Mouse (Mus musculus) embryonic facial prominence, embryonic 13.5 days (tissue): ENCODE measurements around the gene Gse1. TPM values are rescaled to one million over a fixed set of nuclear protein-coding genes. Genes with fewer than 3 reads are reported as not detected.

ENCODE experiments used
- ATAC-seq: fragments of 200-750 bp; cut with Nextera tagmentation; 2 replicates; pipeline ENCODE4 v1.8.0; 2017; ENCODE audit warnings: low read depth; ENCODE audit not compliant: insufficient number of reproducible peaks, insufficient read depth, low FRiP score, low TSS enrichment
- H3K27ac ChIP-seq: fragments of 300-500 bp; sonication (generic); 2 replicates; pipeline ENCODE4 v1.5.1; 2015; ENCODE audit warnings: moderate library complexity, mild to moderate bottlenecking, inconsistent platforms
- H3K27me3 ChIP-seq: fragments of 300-500 bp; sonication (generic); 2 replicates; pipeline ENCODE4 v1.6.1; 2015; ENCODE audit warnings: mild to moderate bottlenecking, inconsistent platforms
- H3K36me3 ChIP-seq: fragments of 300-500 bp; sonication (generic); 2 replicates; pipeline ENCODE4 v1.6.1; 2015; ENCODE audit warnings: mild to moderate bottlenecking, inconsistent platforms
- H3K4me1 ChIP-seq: fragments of 300-500 bp; sonication (generic); 2 replicates; pipeline ENCODE4 v1.6.1; 2015; ENCODE audit warnings: inconsistent platforms
- H3K4me2 ChIP-seq: fragments of 300-500 bp; sonication (generic); 2 replicates; pipeline ENCODE4 v1.6.1; 2015; ENCODE audit warnings: moderate library complexity, mild to moderate bottlenecking, inconsistent platforms
- H3K4me3 ChIP-seq: fragments of 300-500 bp; sonication (generic); 2 replicates; pipeline ENCODE4 v1.5.1; 2015; ENCODE audit warnings: mild to moderate bottlenecking, inconsistent platforms
- H3K9ac ChIP-seq: fragments of 300-500 bp; sonication (generic); 2 replicates; pipeline ENCODE4 v1.6.1; 2015; ENCODE audit warnings: mild to moderate bottlenecking, inconsistent platforms
- H3K9me3 ChIP-seq: fragments of 300-500 bp; sonication (generic); 2 replicates; pipeline ENCODE4 v1.6.1; 2016; ENCODE audit warnings: inconsistent platforms
- WGBS: fragments of 180-500 bp; shearing (Covaris S2); methylation state at CpG from one replicate; pipeline ENCODE4 v1.1.7; 2015; ENCODE audit warnings: mixed read lengths; 5-methylcytosine and 5-hydroxymethylcytosine counted together
- polyA plus RNA-seq: library from polyadenylated mRNA; unstranded; fragments of >200 nt; fragmentation: Nextera tagmentation; extraction: Ambion mirVana; gene quantifications from 2 replicates; pipeline ENCODE4 v1.2.1, GENCODE M21; 2015

Gene Gse1
- polyA plus RNA-seq, 1 experiment from 2014 or later: 8.6 TPM

GRCm38 (mm10) chr8:120561539-120562435 is 333.5 kb downstream of the Gse1 start:
- Histone ChIP-seq H3K4me2 (no peak overlapping the region), H3K27me3 (no peaks in the 10 kb centered on the region), H3K4me1 (peaks cover 99% of the 10 kb centered on the region), H3K4me3 (no peak overlapping the region), H3K9ac (no peak overlapping the region), H3K9me3 (no peaks in the 10 kb centered on the region), H3K27ac (peak overlapping the region; percentile 86), H3K36me3 (peaks cover 25% of the 10 kb centered on the region)
- 78% methylated on average over 22 of the region's 22 CpGs for WGBS
- ATAC-seq: no peak

GRCm38 (mm10) chr8:120562680-120563347 is 334.6 kb downstream of the Gse1 start:
- peak overlapping the region; percentile 86 for H3K27ac ChIP-seq
- no peaks in the 10 kb centered on the region for H3K27me3 ChIP-seq
- H3K9me3 ChIP-seq: no peaks in the 10 kb centered on the region
- H3K4me3 ChIP-seq: no peak overlapping the region
- H3K36me3 ChIP-seq: peaks cover 35% of the 10 kb centered on the region
- peak overlapping the region; percentile 36; the same call in 1 of the 2 replicates for H3K9ac ChIP-seq
- H3K4me2 ChIP-seq: peak overlapping the region; percentile 37
- peaks cover 91% of the 10 kb centered on the region for H3K4me1 ChIP-seq
- WGBS: 70% methylated on average over 18 of the region's 18 CpGs
- ATAC-seq: no peak; the same call in 1 of the 2 replicates

GRCm38 (mm10) chr8:120563348-120563724 is 335.1 kb downstream of the Gse1 start:
- H3K9ac ChIP-seq: peak overlapping the region; percentile 36; the same call in 1 of the 2 replicates
- H3K27ac ChIP-seq: peak overlapping the region; percentile 86
- no peak overlapping the region for H3K4me3 ChIP-seq
- H3K4me2 ChIP-seq: peak overlapping the region; percentile 37
- no peaks in the 10 kb centered on the region for H3K9me3 ChIP-seq
- peaks cover 86% of the 10 kb centered on the region for H3K4me1 ChIP-seq
- WGBS: 3% methylated on average over 8 of the region's 8 CpGs
- H3K36me3 ChIP-seq: peaks cover 40% of the 10 kb centered on the region
- ATAC-seq: peak; percentile 10; the same call in 1 of the 2 replicates
- H3K27me3 ChIP-seq: no peaks in the 10 kb centered on the region

- peaks cover 42% of the 10 kb centered on the region for H3K36me3 ChIP-seq
- peak overlapping the region; percentile 86 for H3K27ac ChIP-seq
- no peak for ATAC-seq
- H3K4me1 ChIP-seq: peaks cover 78% of the 10 kb centered on the region
- H3K27me3 ChIP-seq: no peaks in the 10 kb centered on the region
- H3K4me2 ChIP-seq: peak overlapping the region; percentile 37
- peak overlapping the region; percentile 49; the same call in 1 of the 2 replicates for H3K9ac ChIP-seq
- H3K4me3 ChIP-seq: no peak overlapping the region
- H3K9me3 ChIP-seq: no peaks in the 10 kb centered on the region
- 10% methylated on average over 20 of the region's 20 CpGs for WGBS
Observed at GRCm38 (mm10) chr8:120563851-120564837, 335.9 kb downstream of the Gse1 start.

GRCm38 (mm10) chr8:120565151-120565711 is 337.0 kb downstream of the Gse1 start:
- 10% methylated on average over 7 of the region's 7 CpGs for WGBS
- peaks cover 50% of the 10 kb centered on the region for H3K36me3 ChIP-seq
- H3K4me3 ChIP-seq: no peak overlapping the region
- H3K4me2 ChIP-seq: no peak overlapping the region
- H3K27me3 ChIP-seq: no peaks in the 10 kb centered on the region
- peaks cover 67% of the 10 kb centered on the region for H3K4me1 ChIP-seq
- no peaks in the 10 kb centered on the region for H3K9me3 ChIP-seq
- ATAC-seq: no peak
- H3K27ac ChIP-seq: peak overlapping the region; percentile 51
- H3K9ac ChIP-seq: 0 out of 2 replicates have a peak overlapping the region, but pooled peaks have one; percentile 8

- ATAC-seq: no peak
- Histone ChIP-seq H3K36me3 (peaks cover 63% of the 10 kb centered on the region), H3K9ac (no peak overlapping the region), H3K4me3 (no peak overlapping the region), H3K27me3 (no peaks in the 10 kb centered on the region), H3K27ac (no peak overlapping the region), H3K9me3 (no peaks in the 10 kb centered on the region), H3K4me1 (peaks cover 53% of the 10 kb centered on the region), H3K4me2 (no peak overlapping the region)
- 70% methylated on average over 8 of the region's 8 CpGs for WGBS
Observed at GRCm38 (mm10) chr8:120566681-120567080, 338.4 kb downstream of the Gse1 start.

GRCm38 (mm10) chr8:120567731-120568130 is 339.5 kb downstream of the Gse1 start:
- Histone ChIP-seq H3K9me3 (no peaks in the 10 kb centered on the region), H3K4me2 (no peak overlapping the region), H3K4me1 (peaks cover 42% of the 10 kb centered on the region), H3K4me3 (no peak overlapping the region), H3K27me3 (no peaks in the 10 kb centered on the region), H3K9ac (no peak overlapping the region), H3K27ac (no peak overlapping the region), H3K36me3 (peaks cover 70% of the 10 kb centered on the region)
- no peak for ATAC-seq
- WGBS: 95% methylated on average over 17 of the region's 17 CpGs

- H3K4me1 ChIP-seq: peaks cover 37% of the 10 kb centered on the region
- H3K9me3 ChIP-seq: no peaks in the 10 kb centered on the region
- no peak overlapping the region for H3K4me3 ChIP-seq
- no peak overlapping the region for H3K9ac ChIP-seq
- no peak overlapping the region for H3K27ac ChIP-seq
- H3K27me3 ChIP-seq: no peaks in the 10 kb centered on the region
- peaks cover 75% of the 10 kb centered on the region for H3K36me3 ChIP-seq
- WGBS: 95% methylated on average over 37 of the region's 37 CpGs
- no peak overlapping the region for H3K4me2 ChIP-seq
- ATAC-seq: no peak
Observed at GRCm38 (mm10) chr8:120568164-120568798, 340.0 kb downstream of the Gse1 start.

- Histone ChIP-seq H3K4me1 (peaks cover 32% of the 10 kb centered on the region), H3K27me3 (no peaks in the 10 kb centered on the region), H3K9me3 (no peaks in the 10 kb centered on the region), H3K27ac (no peak overlapping the region), H3K4me2 (no peak overlapping the region), H3K4me3 (no peak overlapping the region), H3K36me3 (peaks cover 84% of the 10 kb centered on the region), H3K9ac (no peak overlapping the region)
- ATAC-seq: no peak
- WGBS: 96% methylated on average over 17 of the region's 17 CpGs
Observed at GRCm38 (mm10) chr8:120569123-120569522, 340.9 kb downstream of the Gse1 start.

- Histone ChIP-seq H3K9me3 (no peaks in the 10 kb centered on the region), H3K27ac (no peak overlapping the region), H3K36me3 (peaks cover 91% of the 10 kb centered on the region), H3K27me3 (no peaks in the 10 kb centered on the region), H3K4me1 (peaks cover 29% of the 10 kb centered on the region), H3K4me3 (no peak overlapping the region), H3K9ac (no peak overlapping the region), H3K4me2 (no peak overlapping the region)
- WGBS: 55% methylated on average over 13 of the region's 13 CpGs
- ATAC-seq: no peak
Observed at GRCm38 (mm10) chr8:120569939-120570715, 341.9 kb downstream of the Gse1 start.
